Mouse (Mus musculus) adrenal gland, adult 8-10 months (tissue): ENCODE data around the gene Il10ra. TPM values are rescaled to one million over a fixed set of nuclear protein-coding genes. Genes with fewer than 3 reads are reported as not detected.

ENCODE experiments used
- microRNA-seq, 2 experiments: library from miRNA; unstranded; fragments of <30 nt; microRNA quantifications; one replicate each; pipeline ENCODE4 v1.2.0; 2022
- total RNA-seq, 4 experiments: library from RNA; stranded (reverse); gene quantifications; 2 replicates each; pipeline ENCODE4 v1.2.4; 2022

Gene Il10ra
- total RNA-seq, 4 experiments from 2014 or later = 4.3 to 5.5 (median 5.3) TPM

Small RNA genes within 50 kb of the gene (microRNA-seq; reads per million reads assigned to microRNA genes)
- 0 reads per million in 2 experiments for gene Mir7086

Other genes with a start within 250 kb of the Il10ra start
- gene Mpzl2, start 229.3 kb downstream of the Il10ra start, total RNA-seq = 1 to 10 TPM; 4.5 to 7.1 (median 6.2) TPM
- gene Mpzl3, start 214.0 kb downstream of the Il10ra start, total RNA-seq = 10 to 100 TPM in 2 of 4 experiments, 1 to 10 TPM in 2; 6.5 to 17.4 (median 10.1) TPM
- 1 to 10 TPM; 2.2 to 3.9 (median 2.9) TPM for gene Jaml, start 190.0 kb downstream of the Il10ra start, total RNA-seq
- 10 to 100 TPM in 3 of 4 experiments, 1 to 10 TPM in 1; 9.1 to 14.4 (median 13.9) TPM for gene Scn2b, start 151.4 kb downstream of the Il10ra start, total RNA-seq
- 1 to 10 TPM; 1.2 to 1.7 (median 1.5) TPM for gene Scn4b, start 130.8 kb downstream of the Il10ra start, total RNA-seq
- under 1 TPM in 3 of 4 experiments, not detected in 1; 0.65 to 0.68 (median 0.67) TPM for gene BC049352, start 87.1 kb downstream of the Il10ra start, total RNA-seq
- gene Tmprss4, start 65.1 kb downstream of the Il10ra start, total RNA-seq = not detected
- gene Tmprss13, start 50.0 kb upstream of the Il10ra start, total RNA-seq = under 1 TPM; 0.18 to 0.87 (median 0.52) TPM
- 100 to 1,000 TPM; 307 to 396 (median 352) TPM for gene Fxyd6, start 101.0 kb upstream of the Il10ra start, total RNA-seq
- 10 to 100 TPM in 1 of 4 experiments, 1 to 10 TPM in 3; 4.9 to 10.4 (median 7.3) TPM for gene Fxyd2, start 130.5 kb upstream of the Il10ra start, total RNA-seq
- gene Dscaml1, start 157.5 kb upstream of the Il10ra start, total RNA-seq = 1 to 10 TPM; 1.7 to 3.7 (median 2.6) TPM